Mouse (Mus musculus) adrenal gland, postnatal 36 days (tissue): ENCODE measurements around the gene Dnal4. TPM values are rescaled to one million over a fixed set of nuclear protein-coding genes. Genes with fewer than 3 reads are reported as not detected.
A peak's percentile ranks its signal among the peaks of the same experiment; 100 is the strongest.
"Not testable (repeated sequence)": the region's sequence is repeated elsewhere in the genome, so short reads cannot be mapped to it uniquely, and the experiment has no call there.

Experiments
- DNase-seq, 2 experiments: peaks; one replicate each; pipeline ENCODE4 v3.0.0; 2021; ENCODE audit warnings: mixed read lengths in 1 of 2
- long read RNA-seq, 2 experiments: library from polyadenylated mRNA; stranded (forward); transcript quantifications; one replicate each; pipeline ENCODE4 v2.0.0; 2021; ENCODE audit warnings: borderline sequencing depth in 2 of 2
- total RNA-seq, 2 experiments: library from RNA; stranded (reverse); gene quantifications; 2 replicates each; pipeline ENCODE4 v1.2.3; 2021

Gene Dnal4
- total RNA-seq, result 10 to 100 TPM; 19.5 to 22.9 TPM
- long read RNA-seq, experiment 1, transcript Dnal4-201 (4 exons, 1,472 nt), result major isoform, 27 of 43 reads
- long read RNA-seq, experiment 1, partial matches to known transcripts, result 9 of 43 reads
- long read RNA-seq, experiment 1, other reads (novel, unspliced or antisense), result 5 of 43 reads
- long read RNA-seq, experiment 2, transcript Dnal4-201 (4 exons, 1,472 nt), result major isoform, 12 of 18 reads
- long read RNA-seq, experiment 2, partial matches to known transcripts, result 3 of 18 reads
- long read RNA-seq, experiment 2, other reads (novel, unspliced or antisense), result 2 of 18 reads

DNA sequence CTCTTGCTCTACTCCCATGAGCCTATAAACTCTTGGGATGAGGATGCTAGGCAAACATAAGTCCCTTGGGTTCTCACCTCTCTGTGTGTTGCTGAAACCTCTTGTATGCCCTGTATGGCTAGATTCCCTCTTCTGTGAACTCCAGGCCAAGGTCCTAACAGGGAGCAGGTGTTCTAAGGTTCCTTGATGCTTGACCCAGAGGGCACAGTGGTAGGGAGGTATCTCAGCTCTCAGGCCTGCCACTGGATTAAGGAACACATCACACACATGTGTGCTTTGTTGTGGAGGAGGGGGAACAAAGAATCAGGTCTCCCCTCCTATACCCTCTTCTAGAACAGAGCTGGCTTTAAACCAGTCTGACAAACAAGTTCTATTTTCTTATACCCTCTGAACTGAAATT, at the start of gene Dnal4:
Gene Dnal4, minus strand, starts transcription at position 101 of the 400 bp plus-strand sequence.
- no peak for DNase-seq

DNA sequence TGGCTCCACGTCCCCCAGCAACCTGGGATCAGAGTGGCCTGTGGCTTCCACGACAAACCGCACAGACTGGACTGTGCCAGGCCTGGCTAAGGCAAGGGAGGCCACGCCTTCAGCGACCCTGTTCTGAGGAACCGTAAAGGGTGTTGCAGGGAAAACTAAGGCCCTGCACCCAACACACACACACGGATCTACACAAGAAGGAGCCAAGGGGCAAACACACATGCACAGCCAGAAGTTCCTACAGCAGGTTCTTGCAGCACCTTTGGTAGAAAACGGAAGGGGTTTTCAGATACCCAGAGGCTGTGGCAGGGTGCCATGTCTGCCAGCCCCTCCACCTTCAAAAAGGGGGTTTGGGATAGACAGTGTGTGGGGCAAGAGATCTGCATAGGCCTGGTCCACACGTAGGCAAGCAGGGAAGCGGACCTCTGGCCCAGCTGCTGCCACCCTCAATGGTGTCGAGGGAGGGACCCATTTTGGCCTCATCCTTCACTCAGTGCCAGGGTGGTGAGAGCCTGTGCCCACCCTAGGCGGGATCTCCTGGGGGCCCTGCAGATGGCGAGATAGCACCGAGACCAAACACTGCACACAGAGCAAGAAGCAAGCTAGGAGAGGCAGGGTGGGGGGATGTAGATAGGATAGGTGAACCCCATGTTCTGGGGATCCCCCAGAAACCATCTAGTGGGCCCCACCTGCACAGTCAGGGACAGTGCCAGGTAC, 49.6 kb upstream of the Dnal4 start:
- no peak for DNase-seq

DNA sequence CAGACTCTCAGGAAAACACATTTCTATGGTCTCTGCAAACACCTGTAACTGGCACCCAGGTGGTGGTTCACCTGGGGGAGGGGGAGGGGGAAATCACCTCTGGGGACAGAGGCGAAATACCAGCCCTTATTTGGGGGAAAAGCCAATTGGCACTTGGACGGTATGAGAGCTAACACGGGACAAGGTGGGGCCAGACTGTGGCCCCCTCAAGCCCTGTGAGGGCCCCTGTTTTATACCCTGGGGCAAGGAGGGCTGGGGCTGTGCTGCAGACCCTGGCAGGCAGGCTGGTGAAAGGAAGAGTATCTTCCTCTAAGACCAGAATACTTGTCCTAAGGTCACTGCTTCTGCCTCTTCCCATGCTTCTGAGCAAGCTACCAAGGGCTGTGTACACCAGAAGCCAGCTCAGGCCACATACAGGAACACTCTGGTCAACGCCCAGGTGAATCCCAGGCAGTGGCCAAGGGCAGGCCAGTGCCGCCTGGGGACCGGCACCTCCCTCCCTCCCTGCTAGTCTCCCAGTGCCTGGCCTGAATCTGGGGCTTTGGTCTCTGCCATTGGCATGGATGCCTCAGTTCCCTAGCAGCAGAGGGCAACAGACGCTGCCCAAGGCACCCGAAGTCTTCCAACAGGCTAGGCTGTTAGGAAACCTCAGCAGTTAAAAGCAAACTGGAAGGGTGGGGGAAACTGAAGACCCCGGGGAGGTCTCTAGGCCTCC, 48.7 kb upstream of the Dnal4 start:
- no peak for DNase-seq

DNA sequence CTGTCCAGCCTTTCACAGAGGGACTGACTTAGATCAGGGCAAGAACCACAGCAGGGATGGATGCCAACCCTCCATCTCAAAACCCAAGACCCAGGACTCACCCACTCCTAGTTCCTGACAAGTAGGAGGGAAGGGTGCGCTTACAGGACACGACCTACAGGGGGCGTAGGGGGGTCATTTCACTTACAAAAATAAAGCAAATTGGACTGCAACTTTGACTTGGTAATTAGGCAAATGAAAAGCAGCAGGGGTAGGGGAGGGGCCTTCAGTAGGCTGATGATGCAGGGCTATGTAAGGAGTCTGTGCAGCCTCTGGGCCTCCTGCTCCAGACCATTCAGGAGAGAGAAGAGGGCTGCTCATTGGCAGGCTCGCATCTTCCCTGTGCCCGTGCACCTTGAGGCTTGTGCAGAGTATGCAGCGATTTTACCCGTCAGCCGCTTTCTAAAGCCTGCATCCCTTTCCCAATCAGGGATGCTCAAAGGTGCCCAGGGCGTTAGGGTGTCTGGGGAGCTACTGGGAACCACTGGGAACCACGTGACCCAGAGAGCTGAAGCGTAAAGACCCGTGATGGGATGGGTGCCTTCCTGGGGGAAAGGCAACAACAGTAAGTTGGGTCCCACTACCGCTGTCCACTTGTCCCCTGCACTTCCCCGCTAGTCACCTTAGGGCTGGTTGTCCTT, 47.6 kb upstream of the Dnal4 start:
- no peak for DNase-seq

DNA sequence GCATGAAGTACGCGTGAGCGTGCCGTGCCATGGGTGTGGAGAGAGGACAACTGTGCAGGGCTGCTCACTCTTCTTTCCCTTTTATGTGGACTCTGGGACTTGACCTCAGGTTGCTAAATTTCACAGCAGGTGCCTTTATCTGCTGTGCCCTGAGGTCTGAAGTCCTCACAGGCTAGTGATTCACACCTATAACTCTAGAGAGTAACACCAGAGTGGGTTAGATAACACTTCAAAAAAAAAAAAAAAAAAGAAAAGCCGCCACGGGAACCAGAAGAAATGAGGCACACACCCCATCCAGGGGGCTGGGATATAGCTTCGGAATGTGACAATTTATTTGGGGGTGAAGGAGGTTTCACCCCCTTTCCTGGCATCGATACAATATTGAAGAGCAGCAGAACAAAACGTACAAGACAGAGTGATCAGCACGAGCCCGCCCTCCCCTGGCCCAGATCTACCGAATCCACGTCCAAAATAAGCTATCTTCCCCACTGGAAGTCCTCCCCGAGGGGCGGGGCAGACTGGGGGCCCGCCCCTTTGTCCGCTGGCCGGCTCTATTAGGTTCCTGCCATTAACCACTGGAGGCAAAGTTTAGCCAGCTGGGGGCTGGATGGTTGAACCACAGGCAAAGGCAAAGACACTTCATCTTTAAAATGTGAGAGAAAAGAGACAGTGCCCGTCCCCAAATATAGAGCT, 46.1 kb upstream of the Dnal4 start:
- DNase-seq, result peak; percentile 46 to 70

DNA sequence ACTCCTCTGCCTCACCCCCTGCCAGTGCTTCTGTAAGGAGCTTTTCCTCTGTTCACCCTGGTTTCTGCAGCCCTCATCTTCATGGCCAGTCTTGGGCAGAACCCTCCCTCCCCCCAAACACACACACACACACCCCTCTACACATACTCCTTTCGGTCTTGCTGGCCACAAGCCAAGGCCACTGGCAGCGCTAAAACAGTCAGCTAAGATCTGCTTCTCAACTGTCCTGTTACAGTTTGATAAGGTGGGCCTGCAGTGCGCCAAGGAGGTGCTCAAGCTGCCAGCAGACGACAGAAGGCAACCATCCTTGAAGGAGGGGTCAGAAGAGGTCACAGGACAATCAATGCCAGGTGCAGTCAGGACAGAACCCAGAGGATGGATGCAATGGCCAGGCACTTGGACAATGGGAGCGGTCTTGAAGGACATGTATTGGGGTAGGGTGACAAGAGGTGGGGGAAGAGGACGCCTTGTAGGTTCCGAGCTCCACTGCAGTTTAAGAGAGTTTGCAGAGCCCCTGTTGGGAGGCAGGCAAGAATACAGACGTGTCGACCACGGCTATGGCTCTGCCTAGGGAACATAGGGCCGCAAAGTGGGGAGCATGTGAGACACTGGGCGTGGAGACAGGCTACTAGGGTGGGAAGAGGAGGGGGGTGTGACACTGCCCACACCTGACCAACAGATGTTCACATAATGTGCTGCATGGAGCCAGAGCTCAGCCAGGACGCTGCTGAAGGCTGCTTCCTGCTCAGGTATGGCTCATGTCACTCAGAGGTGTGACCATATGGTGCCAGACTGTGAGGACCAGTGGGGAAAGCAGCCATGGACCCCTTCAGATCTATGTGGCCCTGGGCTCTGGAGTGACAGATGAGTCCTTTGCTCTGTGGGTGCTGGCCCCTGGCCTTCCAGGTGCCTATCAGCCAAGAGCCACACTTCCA, 44.9 kb upstream of the Dnal4 start:
- DNase-seq, result no peak

DNA sequence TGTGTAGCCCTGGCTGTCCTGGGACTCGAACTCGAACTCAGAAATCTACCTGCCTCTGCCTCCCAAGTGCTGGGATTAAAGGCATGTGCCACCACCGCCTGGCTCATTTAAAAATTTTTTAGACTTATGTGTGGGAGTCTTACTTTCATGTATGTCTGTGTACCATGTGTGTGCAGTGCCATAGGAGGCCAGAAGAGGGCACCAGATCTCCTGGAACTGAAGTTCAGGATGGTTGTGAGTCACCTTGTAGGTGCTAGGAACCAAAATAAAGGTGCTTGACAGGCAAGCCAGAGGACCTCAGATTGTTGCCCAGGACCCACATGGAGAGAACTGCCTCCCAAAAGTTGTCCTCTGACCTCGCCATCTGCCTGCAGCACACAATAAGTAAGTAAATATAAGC, 40.7 kb upstream of the Dnal4 start:
- DNase-seq, result no peak

DNA sequence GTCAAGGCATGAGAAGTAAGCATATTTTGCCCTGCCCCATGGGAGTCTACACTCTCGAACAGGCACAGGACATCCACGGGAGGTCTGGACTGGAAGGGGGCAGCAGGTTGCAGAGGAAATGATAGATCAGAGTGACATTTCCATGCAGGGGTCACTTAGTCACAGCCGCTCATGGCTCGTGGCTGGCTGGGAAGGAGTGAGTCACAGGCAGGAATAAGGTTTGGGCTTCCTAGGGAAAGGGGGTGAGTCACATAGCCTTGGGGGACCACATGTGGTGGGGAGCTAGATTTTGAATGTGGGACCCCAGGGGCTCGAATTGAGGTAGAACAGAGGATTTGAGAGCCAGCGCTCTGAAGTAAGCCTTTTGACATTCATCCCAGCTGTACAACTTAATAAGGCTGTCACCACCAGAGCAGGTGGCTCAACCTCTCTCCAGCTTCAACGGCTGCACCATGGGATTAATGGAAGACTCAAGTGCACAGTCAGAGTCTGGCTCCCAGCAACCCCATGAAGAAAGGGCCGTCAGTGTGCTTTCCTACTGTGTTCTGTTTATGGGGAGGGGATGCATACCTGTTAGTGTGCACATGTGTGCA, 36.1 kb upstream of the Dnal4 start:
- peak; percentile 68 for DNase-seq

DNA sequence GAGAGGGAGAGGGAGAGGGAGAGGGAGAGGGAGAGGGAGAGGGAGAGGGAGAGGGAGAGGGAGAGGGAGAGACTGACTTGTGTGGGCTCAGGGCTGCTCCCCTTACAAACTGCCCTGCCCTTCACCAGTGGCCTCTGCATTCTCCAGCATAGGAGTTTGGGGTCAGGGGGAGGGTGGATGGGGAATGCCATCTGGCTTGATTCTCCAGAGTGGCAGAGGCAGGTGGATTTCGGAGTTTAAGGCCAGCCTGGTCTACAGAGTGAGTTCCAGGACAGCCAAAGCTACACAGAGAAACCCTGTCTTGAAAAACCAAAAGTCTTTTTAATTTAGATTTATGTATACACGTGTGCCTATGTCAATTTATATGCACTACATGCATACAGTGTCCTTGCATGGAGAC, 35.2 kb upstream of the Dnal4 start:
- DNase-seq, result not testable (repeated sequence)

DNA sequence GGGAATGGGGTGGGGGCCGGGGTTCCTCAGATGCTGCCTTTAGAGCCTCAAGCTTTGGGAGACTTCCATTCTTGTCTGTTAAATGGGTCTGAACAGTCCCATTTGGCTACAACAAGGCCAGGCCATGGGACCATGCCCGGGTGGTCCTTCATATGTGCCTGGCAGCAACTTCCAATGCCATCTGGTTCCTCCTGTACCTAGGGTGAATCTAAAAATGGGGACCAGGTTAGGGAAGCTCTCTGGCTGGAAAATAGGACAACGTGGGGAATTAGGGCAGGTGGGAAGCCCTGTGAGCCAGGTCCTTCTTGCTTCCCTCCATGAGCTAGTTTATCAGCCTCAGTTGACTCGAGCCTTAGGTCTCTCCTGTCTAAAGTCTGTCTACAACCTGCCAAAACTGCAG, 33.3 kb upstream of the Dnal4 start:
- DNase-seq, result no peak

DNA sequence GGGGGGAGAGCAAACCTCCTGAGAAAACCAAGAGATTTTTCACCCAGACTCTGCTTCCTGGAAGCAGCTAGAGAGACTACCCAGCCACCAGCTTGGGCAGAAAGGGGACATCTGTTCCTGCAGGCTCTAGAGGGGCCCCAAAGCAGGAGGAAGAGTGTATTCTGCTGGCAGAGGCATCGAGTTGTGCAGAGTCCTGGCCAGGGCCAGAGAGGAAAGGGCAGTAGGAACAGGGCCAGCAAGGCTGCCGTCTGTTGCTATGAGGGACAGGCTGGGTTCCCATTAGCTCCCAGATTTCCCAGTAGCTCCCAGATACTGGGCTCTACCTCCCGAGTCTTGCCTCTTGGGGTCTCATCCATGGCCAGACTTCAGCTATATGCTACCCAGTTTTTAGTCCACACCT, 32.4 kb upstream of the Dnal4 start:
- no peak for DNase-seq

DNA sequence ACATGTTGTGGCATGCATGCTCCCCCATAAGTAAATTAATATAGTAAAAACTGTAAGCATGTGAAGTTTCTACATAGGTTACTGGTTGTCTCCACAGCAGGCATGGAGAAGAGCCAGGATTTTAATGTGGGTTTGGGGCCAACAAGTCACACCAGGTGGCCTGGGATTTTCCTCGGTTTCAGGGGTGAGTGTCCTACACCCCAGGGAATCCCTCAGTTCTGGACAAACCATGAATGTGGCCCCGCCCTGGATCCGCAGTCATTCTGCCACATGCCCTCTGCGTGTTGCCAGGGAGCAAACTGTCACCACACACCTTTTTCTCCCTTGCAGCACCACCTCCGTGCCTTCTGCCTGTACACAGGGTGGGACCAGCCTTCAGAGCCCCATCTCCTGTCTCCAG, 31.0 kb upstream of the Dnal4 start:
- no peak for DNase-seq

DNA sequence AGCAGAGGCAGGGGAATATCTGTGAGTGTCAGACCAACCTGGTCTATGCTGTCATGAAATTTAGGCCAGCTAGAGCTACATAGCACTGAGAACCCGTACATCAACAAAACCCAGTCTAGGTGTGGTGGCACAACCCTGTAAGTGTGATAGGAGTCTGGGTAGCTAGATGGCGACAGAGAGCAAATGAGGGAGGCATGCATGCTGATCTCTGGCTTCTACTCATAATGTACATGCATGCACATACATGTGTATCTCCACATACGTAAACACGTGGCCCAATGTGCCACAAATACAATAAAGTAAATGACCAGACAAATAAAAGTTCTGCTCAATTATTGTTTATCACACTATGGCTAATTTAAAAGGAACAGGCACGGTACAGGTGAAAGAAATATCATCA, 30.5 kb upstream of the Dnal4 start:
- peak in 1 of 2 experiments; percentile 70 for DNase-seq

DNA sequence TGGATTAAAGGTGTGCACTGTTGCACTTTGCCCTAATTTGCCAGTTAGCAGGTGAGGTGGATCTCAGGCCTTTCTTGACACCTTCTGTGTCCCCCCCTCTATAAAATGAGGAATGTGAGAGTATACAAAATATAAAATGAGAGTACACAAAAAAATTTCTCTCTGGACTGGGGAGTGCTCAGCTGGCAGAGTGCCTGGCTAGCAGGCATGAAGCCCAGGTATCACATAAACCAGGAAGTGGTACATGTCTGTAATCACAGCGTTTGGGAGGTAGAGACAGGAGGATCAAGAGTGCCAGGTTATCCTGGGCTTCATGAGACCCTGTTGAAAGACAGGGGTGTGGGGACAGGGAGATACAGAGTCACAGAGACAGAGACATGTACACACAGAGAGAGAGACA, 29.4 kb upstream of the Dnal4 start:
- DNase-seq, result no peak

DNA sequence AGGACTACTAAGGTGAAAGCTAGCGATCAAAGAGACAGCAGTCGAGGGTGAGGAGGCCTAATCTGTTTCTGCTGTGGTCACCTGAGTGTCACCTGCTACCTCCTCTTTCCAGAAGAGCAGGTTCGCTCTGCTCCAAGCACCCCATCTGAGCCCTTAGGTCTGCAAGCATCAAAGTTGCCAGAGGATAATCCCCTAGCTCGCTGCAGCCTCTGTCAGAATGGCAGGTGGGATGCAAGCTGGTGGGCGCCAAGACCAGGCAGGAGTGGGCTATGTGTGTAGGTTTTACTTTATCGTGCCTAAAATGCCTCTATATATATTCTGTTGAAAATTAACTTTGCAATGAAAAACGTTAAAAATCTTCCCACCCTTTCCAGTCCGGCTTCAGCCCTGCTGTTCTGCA, 27.6 kb upstream of the Dnal4 start:
- DNase-seq, result no peak

DNA sequence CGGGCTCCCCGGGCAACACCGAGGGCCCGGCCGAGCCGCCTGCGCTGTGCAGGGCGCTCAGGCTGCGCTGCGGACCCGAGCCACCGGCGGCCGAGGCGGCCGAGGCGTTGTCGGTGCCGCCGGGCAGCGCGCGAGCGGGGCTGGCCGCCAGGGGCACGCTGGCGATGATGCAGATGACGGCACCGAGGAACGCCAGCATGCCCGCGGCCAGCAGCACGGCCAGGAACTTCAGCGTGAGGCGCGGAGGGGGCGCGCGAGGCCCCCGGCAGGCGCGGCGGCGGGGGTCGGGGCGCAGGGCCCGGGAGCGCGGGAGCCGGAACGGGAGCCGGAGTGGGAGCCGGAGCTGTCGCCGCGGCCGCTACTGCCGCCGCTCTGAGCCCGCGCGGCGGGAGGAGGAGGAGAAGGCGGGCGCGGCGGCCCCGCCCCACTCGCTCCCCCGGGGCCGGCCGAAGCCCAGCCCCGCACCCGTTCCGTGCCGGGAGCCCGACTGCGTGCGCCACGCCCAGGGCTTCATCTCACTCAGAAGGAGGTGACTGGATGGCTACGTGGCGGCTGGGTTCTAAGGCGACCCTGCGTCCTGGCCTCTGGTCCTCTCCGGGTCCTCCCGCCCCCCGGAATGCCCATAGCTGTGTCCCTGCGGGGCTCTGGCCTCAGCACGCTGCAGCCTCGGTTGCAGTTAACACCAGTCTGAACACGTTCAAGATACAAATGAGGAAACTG, 26.9 kb upstream of the Dnal4 start, which contains the start of gene Nptxr:
Gene Nptxr, minus strand, starts transcription at position 415 of the 720 bp plus-strand sequence.
- DNase-seq, result peak; percentile 72 to 82

DNA sequence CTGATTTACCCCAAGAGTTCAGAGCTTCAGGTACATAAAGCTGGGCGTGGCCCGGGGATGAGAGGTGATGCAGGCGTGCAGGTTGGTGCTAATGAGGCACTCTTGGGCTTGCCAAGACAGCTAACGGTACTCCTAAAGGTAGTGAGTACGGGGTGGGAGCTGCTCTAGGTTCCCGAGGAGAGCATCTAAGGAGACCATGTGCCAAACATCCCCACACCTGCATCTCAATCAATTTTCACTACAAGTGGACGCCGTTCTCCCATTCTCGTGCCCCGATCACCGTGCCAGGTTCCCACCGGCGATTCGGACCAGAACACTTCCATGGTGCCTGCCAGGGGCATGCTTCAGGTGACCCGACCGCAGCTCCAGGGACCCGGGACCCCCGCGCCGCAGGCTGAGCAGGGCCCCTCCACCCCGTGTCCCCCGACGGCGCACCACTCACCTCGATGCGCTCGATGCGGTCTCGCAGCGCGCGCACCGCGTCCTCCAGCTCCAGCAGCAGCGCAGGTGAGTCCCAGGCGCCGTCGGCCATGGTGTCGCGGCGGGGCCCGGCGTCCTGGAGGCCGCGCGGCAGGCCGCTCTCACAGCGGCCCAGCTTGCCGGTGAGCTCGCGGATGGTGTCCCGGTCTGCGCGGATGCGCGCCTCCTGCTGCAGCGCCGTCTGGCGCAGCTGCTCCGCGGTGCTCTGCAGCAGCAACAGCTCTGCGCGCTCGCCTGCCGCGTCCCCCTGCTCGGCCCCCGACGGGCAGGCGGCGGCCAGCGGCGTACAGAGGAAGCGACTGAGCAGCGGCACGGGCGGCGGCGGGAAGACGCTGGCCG, 26.1 kb upstream of the Dnal4 start:
- peak in 1 of 2 experiments; percentile 37 for DNase-seq

DNA sequence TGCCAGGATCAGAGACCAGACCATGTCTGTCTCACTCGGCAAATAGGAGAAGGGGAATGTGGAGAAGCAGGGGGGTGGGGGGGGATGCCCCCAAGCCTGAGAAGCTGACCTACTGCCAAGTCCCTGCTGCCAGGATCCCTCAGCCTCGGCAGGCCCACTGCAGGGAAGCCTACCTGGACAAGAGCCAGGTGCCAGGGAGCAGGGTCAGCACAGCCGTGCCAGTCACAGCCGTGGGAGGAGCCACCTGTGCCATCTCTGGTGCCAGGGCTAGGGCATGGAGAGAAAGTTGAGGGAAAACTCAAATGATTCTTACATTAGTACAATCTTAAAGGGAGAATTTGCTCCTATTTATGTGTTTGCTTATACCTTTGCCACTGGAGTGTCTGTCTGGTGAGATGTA, 24.7 kb upstream of the Dnal4 start:
- no peak for DNase-seq

DNA sequence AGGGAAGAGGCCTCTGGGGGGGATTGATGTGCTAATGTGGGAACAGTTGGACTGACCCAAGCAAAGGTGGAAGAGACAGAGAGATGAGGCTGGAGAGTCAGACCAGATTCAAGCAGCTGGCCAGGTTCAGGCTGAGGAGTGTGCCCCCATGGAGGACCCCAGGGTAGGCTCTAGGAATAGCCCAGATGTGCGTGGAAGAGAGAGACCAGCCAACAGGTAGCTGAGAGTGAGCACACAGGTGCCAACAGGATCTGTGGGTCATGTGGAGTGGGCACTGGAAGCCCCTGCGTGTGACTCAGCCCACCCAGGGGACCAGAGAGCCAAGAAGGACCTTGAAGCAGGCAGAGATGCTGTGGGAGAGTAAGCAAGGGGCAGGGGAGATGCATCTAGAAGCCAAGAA, 24.0 kb upstream of the Dnal4 start:
- DNase-seq, result no peak
